Mouse (Mus musculus): ENCODE data around the gene Qk. TPM values are rescaled to one million over a fixed set of nuclear protein-coding genes. Genes with fewer than 3 reads are reported as not detected.

Qk gene
- total RNA-seq, 2 experiments from 2014 or later: 235 to 264 TPM

- no peak for DNase-seq
Measured at GRCm38 (mm10) chr17:10251252-10251958, 68.2 kb downstream of the Qk start.

- DNase-seq: no peak
Measured at GRCm38 (mm10) chr17:10240081-10240480, 79.6 kb downstream of the Qk start.

- no peak for DNase-seq
Measured at GRCm38 (mm10) chr17:10236595-10236994, 83.1 kb downstream of the Qk start.

GRCm38 (mm10) chr17:10232406-10232805, 87.2 kb downstream of the Qk start:
- no peak for DNase-seq

GRCm38 (mm10) chr17:10227798-10228538, 91.7 kb downstream of the Qk start:
- DNase-seq: no peak

GRCm38 (mm10) chr17:10216164-10216563, 103.5 kb downstream of the Qk start:
- no peak for DNase-seq

GRCm38 (mm10) chr17:10209154-10209777, 110.4 kb downstream of the Qk start:
- DNase-seq: no peak

- DNase-seq: no peak
Measured at GRCm38 (mm10) chr17:10198662-10199061, 121.0 kb downstream of the Qk start.

- DNase-seq: no peak
Measured at GRCm38 (mm10) chr17:10198231-10198630, 121.4 kb downstream of the Qk start.

GRCm38 (mm10) chr17:10195703-10196102, 124.0 kb downstream of the Qk start:
- no peak for DNase-seq

GRCm38 (mm10) chr17:10190857-10191256, 128.8 kb downstream of the Qk start:
- DNase-seq: no peak

GRCm38 (mm10) chr17:10188481-10188880, 131.2 kb downstream of the Qk start:
- no peak for DNase-seq

GRCm38 (mm10) chr17:10187431-10188020, 132.1 kb downstream of the Qk start:
- DNase-seq: no peak

GRCm38 (mm10) chr17:10181761-10182160, 137.9 kb downstream of the Qk start:
- no peak for DNase-seq

- DNase-seq: no peak
Measured at GRCm38 (mm10) chr17:10177096-10177495, 142.6 kb downstream of the Qk start.

GRCm38 (mm10) chr17:10161258-10161657, 158.4 kb downstream of the Qk start:
- no peak for DNase-seq

- no peak for DNase-seq
Measured at GRCm38 (mm10) chr17:10160415-10160814, 159.2 kb downstream of the Qk start.

GRCm38 (mm10) chr17:10152808-10153413, 166.7 kb downstream of the Qk start:
- no peak for DNase-seq

Measured in gastrocnemius, postnatal 25 days (tissue).